Mouse (Mus musculus) Patski (cell line): Measurements from ENCODE around the gene Psme2. TPM values are rescaled to one million over a fixed set of nuclear protein-coding genes. Genes with fewer than 3 reads are reported as not detected.
A peak's percentile ranks its signal among the peaks of the same experiment; 100 is the strongest.

ENCODE experiments used
- ATAC-seq: fragments of 100-300 bp; one replicate; pipeline ENCODE4 v1.8.0; 2021
- CTCF ChIA-PET: fragments of 350-600 bp; sonication (Branson Sonifier 250); formaldehyde crosslinking; loops from one replicate; lab custom pipeline; 2022; ENCODE audit warnings: inconsistent platforms; lab: Charles Lee
- POLR2A ChIA-PET: fragments of 350-600 bp; sonication (Branson Sonifier 250); formaldehyde crosslinking; loops from one replicate; lab custom pipeline; 2022; ENCODE audit warnings: antibody characterized with exemption, inconsistent platforms; lab: Charles Lee
- DNase-seq: peaks from one replicate; pipeline ENCODE4 v3.0.0-alpha.2; 2011; ENCODE audit warnings: low read depth, low spot score
- H3K27me3 ChIP-seq: fragments of 371-371 bp; one replicate; pipeline ENCODE4 v1.5.1; 2021
- CTCF ChIP-seq: fragments of 100-300 bp; IDR thresholded peaks from one replicate; pipeline ENCODE4 v1.5.1; 2021
- in situ Hi-C: fragments of 300-500 bp; cut with MboI; formaldehyde crosslinking; loops from 3 replicates; pipeline ENCODE4 v1.11.1; 2018; ENCODE audit warnings: low pct_unique_long_range_greater_than_20kb, mixed read lengths
- polyA plus RNA-seq: library from polyadenylated mRNA; unstranded; gene quantifications from one replicate; pipeline ENCODE4 v1.2.3, GENCODE M21; 2021

Gene Psme2
- polyA plus RNA-seq, 1 experiment from 2014 or later: 177 TPM

- POLR2A ChIA-PET: no interaction called here
- no peak for ATAC-seq
- H3K27me3 ChIP-seq: no peaks in the 10 kb centered on the region
- DNase-seq: no peak
- no peak for TF ChIP-seq CTCF
- in situ Hi-C loops: loop anchor here (25.0 kb wide), 1 partner anchor 711 kb away; the partner anchor contains the start of genes Bcl2l2, Gm20521, Pabpn1 and Ppp1r3e
- CTCF ChIA-PET: interaction anchor here (1.4 kb wide), 1 partner anchor 10 kb away, joined by 3 read pairs; no protein-coding TSS in a partner anchor
Measured at GRCm38 (mm10) chr14:55598521-55599390, 7.8 kb upstream of the Psme2 start.

GRCm38 (mm10) chr14:55596036-55596690 lies 5.2 kb upstream of the Psme2 start:
- TF ChIP-seq CTCF: no peak
- DNase-seq (no peak), ATAC-seq (no peak)
- CTCF ChIA-PET: no interaction called here
- POLR2A ChIA-PET: interaction anchor here (0.7 kb wide), 1 partner anchor 55 kb away, joined by 6 read pairs; no protein-coding TSS in a partner anchor
- in situ Hi-C loops: loop anchor here (25.0 kb wide), 1 partner anchor 709 kb away; the partner anchor contains the start of genes Bcl2l2, Gm20521, Pabpn1 and Ppp1r3e
- H3K27me3 ChIP-seq: no peaks in the 10 kb centered on the region

GRCm38 (mm10) chr14:55592226-55592625 lies 1.3 kb upstream of the Psme2 start:
- no peaks in the 10 kb centered on the region for H3K27me3 ChIP-seq
- ATAC-seq (no peak), DNase-seq (no peak)
- no peak for TF ChIP-seq CTCF
- ChIA-PET CTCF (interaction anchor here (1.0 kb wide), 1 partner anchor 10 kb away, joined by 4 read pairs; no protein-coding TSS in a partner anchor), POLR2A (interaction anchor here (0.6 to 1.4 kb wide), 3 partner anchors 12 to 1204 kb away, joined by 3 to 4 read pairs (median 3); no protein-coding TSS in a partner anchor)
- in situ Hi-C loops: loop anchor here (25.0 kb wide), 1 partner anchor 705 kb away; the partner anchor contains the start of genes Bcl2l2, Gm20521, Pabpn1 and Ppp1r3e

GRCm38 (mm10) chr14:55591331-55591891 lies 498 bp upstream of the Psme2 start, which contains the start of gene Rnf31:
Gene Rnf31, plus strand, starts transcription at chr14:55591708.
- ChIA-PET POLR2A (interaction anchor here (1.0 to 1.5 kb wide), 4 partner anchors 12 to 35 kb away, joined by 3 to 7 read pairs (median 4); partner anchors contain the start of genes A730061H03Rik and Dcaf11), CTCF (interaction anchor here (1.1 to 1.9 kb wide), 3 partner anchors 11 to 35 kb away, joined by 3 to 8 read pairs (median 4); partner anchors contain the start of gene Psme1)
- in situ Hi-C loops: loop anchor here (25.0 kb wide), 1 partner anchor 704 kb away; the partner anchor contains the start of genes Bcl2l2, Gm20521, Pabpn1 and Ppp1r3e
- DNase-seq (peak; percentile 78), ATAC-seq (peak; percentile 95)
- H3K27me3 ChIP-seq: no peaks in the 10 kb centered on the region
- no peak for TF ChIP-seq CTCF

- ATAC-seq (no peak), DNase-seq (no peak)
- ChIA-PET POLR2A (interaction anchor here (0.7 to 1.5 kb wide), 4 partner anchors 11 to 33 kb away, joined by 3 to 7 read pairs (median 4); partner anchors contain the start of gene Dcaf11), CTCF (interaction anchor here (1.8 to 1.9 kb wide), 2 partner anchors 12 to 34 kb away, joined by 4 to 8 read pairs; partner anchors contain the start of gene Psme1)
- no peaks in the 10 kb centered on the region for H3K27me3 ChIP-seq
- in situ Hi-C loops: loop anchor here (25.0 kb wide), 1 partner anchor 703 kb away; the partner anchor contains the start of genes Bcl2l2, Gm20521, Pabpn1 and Ppp1r3e
- TF ChIP-seq CTCF: no peak
Measured at GRCm38 (mm10) chr14:55589771-55590448, 1.0 kb downstream of the Psme2 start.

GRCm38 (mm10) chr14:55589271-55589670 lies 1.6 kb downstream of the Psme2 start:
- DNase-seq (no peak), ATAC-seq (no peak)
- H3K27me3 ChIP-seq: no peaks in the 10 kb centered on the region
- ChIA-PET CTCF (no interaction called here), POLR2A (interaction anchor here (0.7 to 1.4 kb wide), 2 partner anchors 18 to 29 kb away, joined by 3 read pairs; partner anchors contain the start of gene Dcaf11)
- no peak for TF ChIP-seq CTCF
- in situ Hi-C loops: loop anchor here (25.0 kb wide), 1 partner anchor 702 kb away; the partner anchor contains the start of genes Bcl2l2, Gm20521, Pabpn1 and Ppp1r3e

- no peak for TF ChIP-seq CTCF
- in situ Hi-C loops: loop anchor here (25.0 kb wide), 1 partner anchor 699 kb away; the partner anchor contains the start of genes Bcl2l2, Gm20521, Pabpn1 and Ppp1r3e
- ChIA-PET POLR2A (no interaction called here), CTCF (interaction anchor here (0.7 kb wide), 1 partner anchor 14 kb away, joined by 3 read pairs; no protein-coding TSS in a partner anchor)
- ATAC-seq (no peak), DNase-seq (no peak)
- no peaks in the 10 kb centered on the region for H3K27me3 ChIP-seq
Measured at GRCm38 (mm10) chr14:55586149-55586548, 4.8 kb downstream of the Psme2 start.

GRCm38 (mm10) chr14:55585566-55585960 lies 5.3 kb downstream of the Psme2 start:
- no peak for ATAC-seq

More at GRCm38 (mm10) chr14:55585566-55585960, 5.3 kb downstream of the Psme2 start:
- in situ Hi-C loops: loop anchor here (25.0 kb wide), 1 partner anchor 698 kb away; the partner anchor contains the start of genes Bcl2l2, Gm20521, Pabpn1 and Ppp1r3e
- ChIA-PET POLR2A (no interaction called here), CTCF (interaction anchor here (1.1 to 1.5 kb wide), 2 partner anchors 19 to 28 kb away, joined by 3 to 4 read pairs; no protein-coding TSS in a partner anchor)
- no peaks in the 10 kb centered on the region for H3K27me3 ChIP-seq
- no peak for TF ChIP-seq CTCF
- DNase-seq: no peak
